Mouse (Mus musculus): ENCODE results near the gene Olfr106-ps. TPM values are rescaled to one million over a fixed set of nuclear protein-coding genes. Genes with fewer than 3 reads are reported as not detected.

Gene Olfr106-ps
- total RNA-seq (2021): not detected in 2 replicates
- long read RNA-seq, experiment 1: 0 reads
- long read RNA-seq, experiment 2: 0 reads

GRCm38 (mm10) chr17:37390093-37390492, at the start of gene Olfr106-ps:
Gene Olfr106-ps, plus strand, starts transcription at chr17:37390393.
- no peak for DNase-seq

GRCm38 (mm10) chr17:37359282-37359681, 30.9 kb upstream of the Olfr106-ps start, which contains the start of gene Olfr104-ps:
Gene Olfr104-ps, plus strand, starts transcription at chr17:37359582.
- no peak for DNase-seq

DNA sequence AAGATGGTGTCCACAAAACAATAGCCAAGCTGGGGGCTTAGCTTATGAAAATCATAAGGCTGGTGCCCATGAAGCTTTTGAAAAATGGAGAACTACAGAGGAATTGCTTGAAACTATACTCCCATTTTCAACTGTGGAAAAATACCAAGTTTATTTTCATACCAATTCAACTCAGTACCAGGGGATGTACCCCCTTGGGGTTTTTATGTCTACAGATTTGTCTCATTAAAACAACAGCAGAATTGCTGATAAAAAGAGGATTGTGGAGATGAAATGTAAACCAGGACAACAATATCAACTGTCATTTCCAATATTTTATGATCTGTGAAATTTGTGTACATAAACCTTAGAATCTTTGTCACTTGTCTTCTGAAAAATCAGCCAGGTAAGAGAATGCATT, 11.5 kb upstream of the Olfr106-ps start, which contains the start of gene Olfr105-ps:
Gene Olfr105-ps (plus strand): TSS at position 301 of the 400 bp plus-strand sequence.
- DNase-seq: no peak

GRCm38 (mm10) chr17:37398926-37399325, 8.7 kb downstream of the Olfr106-ps start, which contains the start of gene Olfr107:
Gene Olfr107, plus strand, starts transcription at chr17:37399226.
- no peak for DNase-seq

- DNase-seq: no peak
Observed at GRCm38 (mm10) chr17:37413380-37413779, 23.2 kb downstream of the Olfr106-ps start.

DNA sequence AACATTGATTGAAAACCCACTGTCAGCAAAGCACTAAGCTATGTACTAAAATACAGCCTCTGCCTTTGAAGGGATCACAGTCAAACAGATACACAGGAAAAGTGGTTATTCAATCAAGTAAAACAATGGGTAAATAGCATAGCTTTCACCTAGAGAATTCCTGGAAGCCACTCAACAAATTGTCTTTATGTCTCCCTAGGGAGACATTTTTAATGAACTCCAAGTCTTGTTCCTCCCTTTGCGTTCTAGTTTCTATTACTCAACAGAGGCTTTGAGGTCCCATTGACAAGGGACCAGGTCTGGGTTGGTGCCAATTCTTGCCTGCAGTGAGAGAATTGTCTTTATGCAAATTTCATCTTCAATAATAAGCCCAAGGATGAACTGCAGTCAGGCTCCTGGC, 55.0 kb downstream of the Olfr106-ps start, which contains the start of gene Olfr108:
Gene Olfr108 (plus strand): TSS at position 301 of the 400 bp plus-strand sequence.
- no peak for DNase-seq

Other genes starting within 250 kb of the Olfr106-ps start
- gene Olfr93, start 228.9 kb upstream of the Olfr106-ps start, total RNA-seq (2021): not detected in 2 replicates
- gene Ubd, start 196.5 kb upstream of the Olfr106-ps start, total RNA-seq (2021): 3.4 TPM in 1 of 2 replicates, not detected in the other
- gene Olfr94, start 189.4 kb upstream of the Olfr106-ps start, total RNA-seq (2021): not detected in 2 replicates
- not detected in 2 replicates for gene Olfr95, start 177.3 kb upstream of the Olfr106-ps start, total RNA-seq (2021)
- not detected in 2 replicates for gene Olfr96, start 170.2 kb upstream of the Olfr106-ps start, total RNA-seq (2021)
- not detected in 2 replicates for gene Olfr97, start 153.1 kb upstream of the Olfr106-ps start, total RNA-seq (2021)
- gene Olfr98, start 126.6 kb upstream of the Olfr106-ps start, total RNA-seq (2021): not detected in 2 replicates
- gene H2-M3, start 120.2 kb upstream of the Olfr106-ps start, total RNA-seq (2021): 3.3 and 5.9 TPM in 2 replicates
- not detected in 2 replicates for gene Olfr99, start 106.9 kb upstream of the Olfr106-ps start, total RNA-seq (2021)
- not detected in 2 replicates for gene Olfr101, start 86.1 kb upstream of the Olfr106-ps start, total RNA-seq (2021)
- gene Olfr102, start 73.3 kb upstream of the Olfr106-ps start, total RNA-seq (2021): not detected in 2 replicates
- not detected in 2 replicates for gene Olfr103, start 50.7 kb upstream of the Olfr106-ps start, total RNA-seq (2021)
- not detected in 2 replicates for gene Olfr104-ps, start 30.8 kb upstream of the Olfr106-ps start, total RNA-seq (2021)
- not detected in 2 replicates for gene Olfr105-ps, start 11.4 kb upstream of the Olfr106-ps start, total RNA-seq (2021)
- gene Olfr107, start 8.8 kb downstream of the Olfr106-ps start, total RNA-seq (2021): not detected in 2 replicates
- not detected in 2 replicates for gene Olfr108, start 55.1 kb downstream of the Olfr106-ps start, total RNA-seq (2021)
- gene Olfr109, start 68.5 kb downstream of the Olfr106-ps start, total RNA-seq (2021): not detected in 2 replicates
- gene H2-M2, start 93.2 kb downstream of the Olfr106-ps start, total RNA-seq (2021): 2.0 TPM in 1 of 2 replicates, not detected in the other
- gene Olfr110, start 102.1 kb downstream of the Olfr106-ps start, total RNA-seq (2021): not detected in 2 replicates
- gene Olfr111, start 117.6 kb downstream of the Olfr106-ps start, total RNA-seq (2021): not detected in 2 replicates
- gene Olfr112, start 179.1 kb downstream of the Olfr106-ps start, total RNA-seq (2021): not detected in 2 replicates
- gene Olfr113, start 187.3 kb downstream of the Olfr106-ps start, total RNA-seq (2021): not detected in 2 replicates
- not detected in 2 replicates for gene Olfr114, start 202.3 kb downstream of the Olfr106-ps start, total RNA-seq (2021)
- not detected in 2 replicates for gene Olfr115, start 236.7 kb downstream of the Olfr106-ps start, total RNA-seq (2021)
- gene Olfr116, start 236.8 kb downstream of the Olfr106-ps start, total RNA-seq (2021): not detected in 2 replicates